Mouse (Mus musculus) 3134 (cell line): ENCODE measurements at regions not wholly inside any gene's neighbourhood (a gene's known extent, or its start where the extent isn't known, plus 50 kb on each side); places are given as distances from the start of the nearest gene placed in this dataset.

Source experiments
- DNase-seq: peaks from one replicate; pipeline ENCODE4 v3.0.0-alpha.2; 2011; ENCODE audit warnings: low spot score; ENCODE audit not compliant: insufficient read length; ENCODE audit errors: extremely low read depth

DNA sequence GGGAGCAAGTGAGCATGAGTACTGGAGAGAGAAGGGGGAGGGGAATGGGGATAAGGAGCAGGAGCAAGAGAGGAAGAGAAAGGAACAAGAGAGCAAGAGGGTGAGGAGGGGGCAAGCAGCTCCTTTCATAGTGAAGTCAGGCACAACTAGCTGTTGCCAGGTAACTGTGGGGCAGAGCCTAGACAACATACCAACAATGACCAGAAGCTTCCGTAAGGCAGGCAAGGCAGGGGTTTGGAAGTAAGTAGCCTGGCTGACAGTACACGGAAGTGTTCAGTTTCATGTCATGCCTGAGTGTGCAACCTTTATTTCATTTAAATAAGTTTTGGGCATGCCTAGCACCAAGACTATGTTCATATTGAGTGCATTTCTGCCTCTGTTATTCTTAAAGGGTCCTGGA lies 160.5 kb upstream of the Jun start:
- no peak for DNase-seq

DNA sequence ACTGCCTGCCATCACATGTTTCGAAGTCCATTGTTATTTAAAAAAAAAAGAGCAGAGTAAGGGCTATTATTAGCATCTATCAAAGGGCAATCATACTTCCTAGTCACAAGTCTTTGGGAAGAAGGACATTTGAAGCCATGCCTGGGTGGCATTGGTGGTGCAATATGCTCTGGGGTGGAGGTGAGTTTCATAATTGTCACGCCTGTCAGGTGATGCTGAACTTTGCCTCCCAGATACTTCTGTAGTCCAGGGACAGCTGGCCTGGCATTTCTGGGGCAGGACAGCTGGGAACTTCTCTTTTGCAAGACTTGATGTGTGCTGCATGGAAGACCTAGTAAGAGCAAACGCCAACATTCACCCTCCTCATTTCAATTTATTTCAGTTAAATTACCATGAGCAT lies 161.0 kb upstream of the Jun start:
- DNase-seq = no peak

DNA sequence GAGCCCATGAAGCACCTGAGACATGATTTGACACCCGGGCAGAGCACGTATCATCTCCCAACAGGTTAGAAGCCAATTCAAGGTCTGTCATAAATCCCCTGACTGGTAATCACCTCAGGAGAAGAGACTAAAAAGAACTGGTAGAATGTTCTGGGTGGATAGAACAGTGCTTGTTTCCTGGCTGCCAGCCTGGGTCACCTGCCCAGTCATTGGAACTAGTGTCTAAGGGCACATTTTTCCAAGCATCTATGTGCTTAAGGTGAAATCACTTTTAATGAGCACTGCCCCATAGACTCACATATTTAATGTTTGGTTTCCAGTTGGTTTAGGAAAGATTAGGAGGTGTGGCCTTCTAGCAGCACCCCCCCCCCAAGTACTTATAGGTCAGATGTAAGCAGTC lies 162.0 kb upstream of the Jun start:
- no peak for DNase-seq

DNA sequence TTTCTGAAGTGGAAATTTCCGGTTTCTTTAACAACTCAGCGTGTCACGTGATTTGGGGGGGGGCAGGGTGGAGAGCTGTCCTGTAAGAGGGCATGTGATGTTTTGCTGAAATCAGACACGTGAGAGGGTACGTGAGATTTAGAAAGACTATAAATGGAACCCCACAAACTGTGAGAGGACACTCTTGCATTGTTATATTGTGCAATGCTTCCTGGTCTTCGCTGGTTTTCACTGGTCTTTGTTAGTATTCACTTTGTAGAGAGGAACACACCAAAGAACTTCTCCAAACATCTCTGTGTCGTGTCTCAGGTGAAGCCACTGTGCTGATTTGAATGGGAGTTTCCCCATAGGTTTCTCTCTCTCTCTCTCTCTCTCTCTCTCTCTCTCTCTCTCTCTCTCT lies 163.2 kb upstream of the Jun start:
- DNase-seq = no peak

DNA sequence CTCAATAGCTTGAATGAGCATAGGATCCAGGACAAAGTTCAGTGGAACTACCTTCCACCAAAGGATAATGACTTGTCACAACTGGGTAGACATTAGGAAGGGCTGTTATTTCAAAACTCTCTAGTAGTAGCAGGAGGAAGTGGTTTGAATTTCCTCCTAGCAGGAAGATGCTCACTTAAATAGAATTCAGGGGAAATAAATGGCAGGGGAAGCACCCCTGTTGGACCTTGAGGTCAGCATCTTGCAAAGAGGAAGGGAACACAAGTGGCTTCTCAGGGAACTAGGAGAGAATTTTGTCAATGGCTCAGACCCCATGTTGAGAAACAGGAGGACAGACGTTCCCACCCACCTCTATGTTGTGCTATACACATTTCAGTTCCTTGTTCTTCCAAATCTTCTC lies 178.4 kb upstream of the Jun start:
- DNase-seq = no peak

DNA sequence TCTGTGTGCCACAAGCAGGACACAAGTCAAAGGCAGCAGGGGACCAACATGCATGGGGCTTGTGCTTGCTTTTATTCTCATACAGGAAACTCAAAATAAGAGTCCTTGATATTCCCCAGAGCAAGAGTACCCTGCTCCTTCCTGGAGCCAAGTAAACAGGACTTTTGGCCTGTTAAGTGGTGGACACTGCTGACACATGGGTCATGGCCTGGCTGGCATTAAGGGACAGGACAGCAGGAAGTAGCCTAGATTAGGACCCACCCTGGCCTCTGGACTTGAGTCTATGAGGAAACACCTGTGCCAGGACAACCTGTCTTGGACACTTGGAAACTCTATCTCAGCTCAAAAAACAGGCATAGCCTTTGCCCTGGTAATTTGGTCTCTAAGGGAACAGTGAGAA lies 181.0 kb upstream of the Jun start:
- no peak for DNase-seq

DNA sequence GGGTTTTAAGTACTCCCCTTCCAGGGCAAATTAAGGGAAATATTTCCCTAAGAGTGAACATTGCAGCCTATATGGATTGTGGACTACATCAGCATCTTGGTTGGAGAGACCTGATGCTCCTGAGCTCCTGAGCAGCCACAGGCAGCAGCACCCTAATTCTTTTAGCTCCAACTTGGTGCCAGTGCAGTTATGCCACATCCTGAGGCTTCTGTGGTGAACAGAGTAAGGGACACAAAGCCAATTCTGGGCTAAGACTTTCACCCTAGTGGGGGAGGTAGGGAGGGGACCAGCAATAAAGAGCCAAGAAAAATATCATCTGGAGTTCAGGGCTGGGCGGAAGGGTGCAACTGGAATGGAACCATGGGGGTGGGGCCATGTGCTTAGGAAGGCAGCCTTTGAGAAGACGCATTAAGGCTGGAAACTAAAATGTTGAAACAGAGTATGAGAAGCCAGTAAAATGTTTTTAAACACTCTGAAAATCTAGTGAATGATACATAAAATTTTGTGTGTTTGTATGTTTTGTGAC lies 182.1 kb upstream of the Jun start:
- DNase-seq = peak; percentile 65

DNA sequence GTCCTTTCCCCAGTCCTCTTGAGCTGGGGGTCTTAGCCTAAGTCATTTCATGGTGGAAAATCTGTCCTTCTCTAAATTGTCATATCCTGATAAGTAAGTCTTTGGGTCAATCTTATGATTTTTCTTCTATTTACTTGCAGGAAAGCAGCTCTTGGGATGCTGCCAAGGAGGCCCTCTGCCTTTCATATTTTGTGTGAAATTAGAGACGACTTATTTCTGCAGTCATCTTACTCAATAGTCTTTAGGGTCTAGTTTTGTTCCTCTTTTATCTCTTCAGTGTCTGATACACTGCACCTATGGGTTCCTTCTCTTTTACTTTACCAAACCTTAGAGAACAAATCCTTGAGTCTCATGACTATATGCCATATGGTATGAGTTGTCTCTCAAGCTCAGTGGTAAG lies 196.0 kb upstream of the Jun start:
- no peak for DNase-seq

DNA sequence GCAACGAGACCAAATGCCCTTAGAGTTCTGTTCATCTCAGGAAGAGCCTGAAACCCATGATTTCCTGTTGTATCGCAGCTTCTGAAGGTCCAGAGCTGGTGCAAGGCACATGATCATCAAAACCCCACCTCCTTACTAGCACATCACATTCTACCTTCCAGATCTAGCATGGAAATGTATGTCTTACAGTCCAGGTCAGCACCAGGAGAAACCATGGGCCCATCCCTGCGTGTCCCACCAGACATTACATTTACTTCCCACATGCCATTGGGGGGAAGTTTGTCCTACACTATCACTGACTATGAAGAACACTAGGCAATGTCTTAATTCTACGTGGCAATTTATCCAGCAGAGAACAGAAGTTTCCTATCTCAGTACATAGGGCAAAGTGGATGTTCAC lies 197.0 kb upstream of the Jun start:
- no peak for DNase-seq

DNA sequence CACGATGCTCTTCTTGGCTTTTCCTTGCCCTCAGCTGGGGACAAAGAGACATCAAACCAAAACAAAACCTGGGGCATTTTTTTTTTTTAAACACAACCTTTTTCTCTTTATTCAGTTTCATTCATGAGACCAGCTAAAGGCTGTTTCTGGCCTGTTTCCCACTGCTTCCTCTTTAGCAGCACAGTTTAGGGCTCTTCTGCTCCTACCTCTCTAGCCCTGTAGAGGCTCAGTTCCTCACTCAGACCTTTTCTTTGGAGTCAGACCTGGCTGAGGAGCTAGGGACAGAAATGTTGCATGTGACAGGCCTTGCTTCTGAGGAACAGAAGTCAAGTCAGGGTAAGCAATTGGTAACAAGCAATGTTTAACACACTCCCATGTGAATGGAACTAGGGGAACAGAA lies 198.1 kb upstream of the Jun start:
- DNase-seq = no peak

DNA sequence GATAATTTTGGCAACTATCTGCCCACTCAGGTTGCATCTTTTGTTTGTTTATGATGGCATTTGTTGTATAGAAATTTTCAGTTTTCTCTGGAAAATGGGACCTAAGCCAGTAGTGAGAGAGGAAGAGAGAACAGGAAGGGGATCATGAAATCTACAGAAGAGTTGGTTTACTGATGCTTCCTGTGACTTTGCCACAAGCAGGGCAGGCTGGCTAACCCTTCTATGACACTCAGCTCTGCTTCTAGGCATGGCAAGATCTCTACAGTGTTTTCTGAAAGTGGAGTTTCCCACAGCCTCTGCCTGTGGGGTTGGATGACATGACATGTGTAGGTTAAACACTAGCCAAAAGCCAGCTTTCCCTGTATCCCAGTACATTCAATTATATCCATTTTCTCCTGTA lies 217.7 kb upstream of the Jun start:
- DNase-seq = no peak

DNA sequence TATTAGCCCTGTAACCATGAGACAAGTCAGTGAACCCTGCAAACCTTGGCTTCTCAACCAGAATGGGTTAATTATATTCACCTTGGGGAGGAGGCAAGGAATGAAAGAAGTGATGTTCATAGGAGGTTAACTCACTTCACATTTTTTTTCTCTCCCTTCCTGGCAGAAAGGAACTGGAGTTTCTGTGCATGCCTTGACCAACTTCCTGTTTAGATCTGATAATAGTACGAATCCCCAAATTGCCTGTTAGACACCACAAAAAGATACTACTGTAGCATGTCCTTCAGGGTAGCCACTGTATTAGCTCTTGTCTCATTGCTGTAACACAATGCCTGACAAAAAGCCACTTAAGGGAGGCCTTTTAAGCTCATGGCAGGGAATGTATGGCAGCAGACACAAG lies 218.4 kb upstream of the Jun start:
- no peak for DNase-seq

DNA sequence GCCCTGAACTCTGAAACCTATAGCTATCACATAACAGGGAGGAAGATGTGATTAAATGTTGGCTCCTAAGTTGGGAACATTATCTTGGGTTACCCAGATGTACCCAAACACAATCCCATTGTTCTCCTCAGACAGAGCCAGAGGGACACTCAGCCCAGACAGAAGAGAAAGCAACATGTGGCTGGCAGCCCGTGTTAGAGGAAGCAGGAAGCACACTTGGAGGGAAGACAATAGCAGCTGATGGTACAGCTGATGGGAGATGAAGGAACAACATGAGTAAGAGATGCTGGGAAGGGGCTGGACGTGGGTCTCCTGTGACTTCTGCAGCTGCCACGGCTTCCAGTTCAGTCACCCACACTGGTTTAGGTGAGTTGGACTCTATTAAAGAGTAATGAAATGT lies 224.2 kb upstream of the Jun start:
- DNase-seq = no peak

DNA sequence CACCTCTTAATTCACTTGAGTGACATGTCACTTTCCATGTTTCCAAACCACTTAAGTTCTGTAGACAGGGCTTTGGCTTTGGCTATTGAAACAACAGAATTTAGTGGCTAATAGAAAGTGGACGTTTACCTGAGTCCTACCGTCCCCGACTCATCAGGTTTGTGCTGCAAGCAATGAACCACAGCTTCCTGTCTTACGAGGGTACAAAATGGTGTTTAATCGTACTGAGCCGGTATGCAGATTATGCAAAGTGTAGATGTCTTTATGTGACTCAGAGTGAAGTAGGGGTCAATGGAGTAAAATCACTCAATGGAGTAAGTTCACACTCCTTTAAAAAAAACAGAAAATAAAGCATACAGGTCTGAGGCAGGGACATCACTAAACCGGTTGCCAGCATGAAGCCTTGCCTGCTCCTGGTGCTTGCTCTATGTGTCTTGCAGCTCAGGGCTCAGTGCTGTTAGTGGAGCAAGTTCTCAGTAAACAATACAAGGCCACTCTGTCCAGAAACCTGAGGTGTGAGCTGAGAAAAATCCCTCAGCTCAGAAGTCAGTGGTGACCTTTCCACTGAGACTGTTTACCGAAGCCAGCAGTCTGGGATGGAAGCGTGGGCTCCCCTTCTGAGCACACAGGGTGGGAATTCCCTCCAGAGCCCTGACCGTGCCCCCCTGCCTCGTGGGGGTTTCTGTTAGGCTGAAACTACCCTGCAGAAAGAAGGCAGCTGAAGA lies 226.1 kb upstream of the Jun start:
- DNase-seq = no peak

DNA sequence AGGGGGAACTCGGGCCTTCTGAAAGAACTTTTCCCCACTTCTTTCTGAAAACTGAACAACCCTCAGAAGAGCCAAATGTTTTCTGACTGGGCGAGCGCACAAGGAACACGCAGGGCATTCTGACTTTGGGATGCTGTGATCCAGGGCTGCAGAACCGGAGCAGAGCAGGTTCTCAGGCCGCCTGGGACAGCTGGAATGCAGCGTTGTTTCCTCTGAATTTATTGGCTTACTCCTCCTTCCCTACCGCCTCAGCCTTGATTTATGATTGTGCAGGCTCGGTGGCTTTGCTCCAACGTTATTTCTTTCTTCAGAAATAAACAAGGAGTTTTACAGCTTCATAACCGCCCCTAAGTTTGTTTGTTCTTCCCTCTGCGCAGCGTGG lies 226.7 kb upstream of the Jun start:
- no peak for DNase-seq

DNA sequence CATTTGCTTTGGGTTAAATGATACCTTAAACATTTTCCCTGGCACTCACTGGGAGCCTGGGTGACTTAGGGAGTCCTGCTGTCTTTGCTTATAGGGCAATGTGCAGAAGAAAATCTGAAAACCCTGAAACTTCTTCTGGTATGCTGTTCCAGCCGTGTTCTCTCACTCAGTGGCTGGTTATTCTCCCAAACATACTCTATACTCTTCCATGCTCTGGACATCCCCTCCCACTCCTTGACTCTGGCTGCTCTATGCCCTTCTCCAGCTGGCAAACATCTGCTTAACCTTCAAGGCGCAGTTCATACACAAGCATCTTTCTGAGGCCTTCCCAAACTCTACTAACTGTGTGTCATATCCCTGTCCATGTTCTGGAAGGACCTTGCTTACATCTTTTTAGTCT lies 227.2 kb upstream of the Jun start:
- DNase-seq = no peak

DNA sequence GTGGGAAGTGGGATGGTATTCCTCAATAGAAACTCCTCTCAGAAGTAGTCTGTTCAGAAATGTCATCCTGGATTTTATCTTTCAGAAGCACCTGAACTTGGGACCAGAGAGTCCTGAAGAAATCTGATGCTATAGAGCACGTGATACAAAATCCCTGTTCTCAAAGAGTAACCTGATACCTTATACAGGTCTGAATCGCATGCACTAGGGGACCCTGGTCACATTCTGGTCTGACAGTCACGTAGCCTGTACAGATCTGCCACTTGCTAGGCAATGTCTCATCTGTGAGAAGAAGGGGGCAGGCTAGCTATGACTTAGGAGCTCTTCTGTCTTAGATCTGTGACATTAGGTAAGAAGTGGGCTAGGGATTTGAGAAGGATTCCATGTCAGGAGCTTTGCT lies 230.1 kb upstream of the Jun start:
- DNase-seq = no peak

DNA sequence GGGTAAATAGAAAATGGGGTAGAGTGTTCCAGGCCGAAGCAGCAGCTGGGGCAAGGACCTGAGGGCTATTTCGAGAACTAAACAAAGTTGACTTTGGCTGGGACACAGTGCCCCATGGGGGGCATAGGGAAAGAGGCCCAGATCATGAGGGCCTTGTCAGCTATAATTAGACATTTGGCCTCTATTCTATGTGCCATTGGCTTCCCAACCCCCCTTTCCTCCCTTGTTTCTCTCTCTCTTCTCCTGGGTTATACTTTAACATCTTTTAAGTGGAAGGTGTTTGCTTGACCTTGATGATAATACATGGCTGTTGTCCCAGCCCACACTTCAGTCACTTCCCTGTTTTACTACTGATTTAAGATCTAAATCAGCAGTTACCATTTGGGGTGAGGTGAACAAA lies 231.8 kb upstream of the Jun start:
- DNase-seq = no peak

DNA sequence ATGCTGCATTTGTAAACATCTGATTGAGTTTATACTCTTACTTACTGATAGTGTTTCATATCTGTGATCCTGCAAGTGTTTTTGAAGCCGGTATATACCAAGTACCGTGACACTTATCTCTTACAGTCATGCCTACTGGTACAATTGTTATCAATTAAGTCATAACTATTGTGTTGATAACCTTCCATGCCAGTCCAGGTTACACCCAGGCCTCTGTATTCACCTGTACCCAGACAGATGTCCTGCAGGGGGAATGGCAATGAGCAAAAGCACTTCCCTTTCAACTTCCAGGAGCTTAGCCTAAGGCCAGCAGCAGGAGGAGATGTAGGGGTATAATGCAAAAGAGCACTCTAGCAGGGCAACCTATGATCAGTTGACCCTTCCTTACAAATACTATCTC lies 232.2 kb upstream of the Jun start:
- no peak for DNase-seq

DNA sequence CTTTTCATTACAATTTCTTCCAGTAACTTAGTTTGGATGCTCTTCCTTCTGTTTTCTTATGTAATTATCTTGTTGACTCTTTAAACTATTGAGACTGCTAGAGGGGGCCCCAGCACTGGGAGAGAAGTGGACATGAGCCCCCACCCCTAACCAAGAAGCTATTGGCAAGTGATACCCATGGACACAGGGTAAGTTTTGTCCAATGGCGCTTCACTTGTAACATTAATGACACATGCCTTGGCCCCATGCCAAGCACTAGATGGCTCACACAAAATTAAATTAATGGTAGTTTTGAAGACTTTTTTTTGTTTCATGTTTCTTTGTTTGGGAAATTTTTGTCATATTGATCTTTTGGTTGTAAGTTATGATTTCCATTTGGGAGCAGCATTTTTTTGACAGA lies 232.7 kb upstream of the Jun start:
- no peak for DNase-seq

DNA sequence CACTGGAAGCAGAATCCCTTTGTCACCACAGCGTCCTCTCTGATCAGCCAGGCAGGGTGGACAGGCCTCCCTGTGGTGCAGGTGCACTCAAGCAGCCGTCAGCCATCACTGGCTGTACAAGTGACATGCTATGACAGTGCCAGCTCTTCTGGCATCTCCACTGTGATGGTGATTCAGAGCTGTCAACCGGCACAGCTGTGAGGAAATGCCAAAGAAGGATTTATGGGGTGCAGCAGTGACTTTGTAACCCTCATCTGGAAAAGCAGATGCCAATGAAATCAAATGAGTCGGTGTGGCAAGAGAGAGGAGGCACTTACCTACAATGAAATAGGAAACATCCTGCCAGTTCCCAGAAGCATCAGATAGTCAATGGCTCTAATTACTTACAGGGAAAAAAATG lies 238.3 kb upstream of the Jun start:
- DNase-seq = peak; percentile 34

DNA sequence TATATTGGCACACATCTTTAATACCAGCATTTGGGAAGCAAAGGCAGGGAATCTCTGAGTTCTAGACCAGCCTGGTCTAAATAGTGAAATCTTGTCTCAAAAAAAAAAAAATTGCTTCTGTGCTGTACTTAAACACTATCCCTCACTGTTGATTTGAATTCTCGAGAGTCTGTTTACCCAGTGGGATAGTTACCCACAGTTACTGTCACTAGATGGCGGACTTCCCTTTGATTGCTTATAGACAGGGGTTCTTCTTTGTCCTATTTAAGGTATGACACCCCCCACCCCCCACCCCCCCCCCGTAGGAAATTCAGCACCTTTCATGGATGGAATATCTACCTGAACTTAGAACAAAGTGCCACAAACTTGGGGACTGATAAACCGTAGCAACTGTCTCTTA lies 242.1 kb upstream of the Jun start:
- DNase-seq = no peak

DNA sequence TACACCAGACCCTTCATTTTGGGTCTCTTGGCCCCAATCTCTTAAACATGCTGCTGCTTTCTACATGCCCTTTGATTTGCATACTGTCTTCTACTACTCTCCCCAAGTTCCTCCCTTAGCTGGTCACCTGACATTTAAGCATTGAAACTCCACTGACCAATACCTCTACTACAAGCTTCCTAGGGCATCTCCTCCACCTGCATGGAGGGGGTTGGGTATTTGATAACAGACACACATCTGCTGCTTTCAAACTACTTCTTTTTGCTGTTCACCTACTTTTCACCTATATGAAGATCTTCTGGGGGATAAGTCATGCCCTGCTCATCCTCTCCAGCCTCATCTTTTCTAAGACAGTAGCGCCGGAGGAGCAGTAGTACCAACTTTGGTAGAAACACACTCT lies 249.9 kb upstream of the Jun start:
- DNase-seq = no peak
